Mouse (Mus musculus) cerebellum, adult 2 months (tissue): Measurements from ENCODE around the gene Dennd1a.

Source experiments
- CTCF ChIP-seq: fragments of 200-500 bp; IDR thresholded peaks from 2 replicates; pipeline ENCODE4 v1.5.1; 2011; ENCODE audit warnings: low read depth, mild to moderate bottlenecking, control low read depth, low read length, moderate library complexity, borderline replicate concordance; ENCODE audit not compliant: insufficient read depth
- POLR2A ChIP-seq: fragments of 200-500 bp; IDR thresholded peaks from 2 replicates; pipeline ENCODE4 v1.6.1; 2011; ENCODE audit warnings: low read length, control low read depth, borderline replicate concordance; ENCODE audit not compliant: insufficient read depth

DNA sequence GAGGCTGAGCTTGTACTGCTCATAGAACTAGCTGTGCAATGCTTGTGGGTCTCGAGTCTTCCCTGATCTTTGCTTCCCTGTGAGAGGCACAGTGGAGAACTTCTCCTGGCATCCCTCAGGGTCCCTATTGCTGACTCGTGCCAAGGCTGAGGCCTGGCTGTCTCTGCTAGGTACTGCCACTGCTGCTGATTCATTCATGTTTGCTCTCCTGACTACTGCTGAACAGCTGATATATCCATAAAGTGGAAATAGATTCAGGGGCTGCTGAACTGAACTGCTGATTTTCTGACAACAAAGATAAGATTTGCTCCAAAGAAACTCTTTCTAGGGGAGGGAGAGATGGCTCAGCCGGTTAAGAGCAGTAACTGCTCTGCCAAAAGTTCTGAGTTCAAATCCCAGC, 102.2 kb downstream of the Dennd1a start:
- TF ChIP-seq CTCF (no peak), POLR2A (no peak)
